Mouse (Mus musculus) brown adipose tissue, adult 24 weeks (tissue): Measurements from ENCODE around the gene Kantr. TPM values are rescaled to one million over a fixed set of nuclear protein-coding genes. Genes with fewer than 3 reads are reported as not detected.
"Not testable (repeated sequence)": the region's sequence is repeated elsewhere in the genome, so short reads cannot be mapped to it uniquely, and the experiment has no call there.

Source experiments
- H3K27ac ChIP-seq: fragments of 200-500 bp; replicated peaks from 2 replicates; pipeline ENCODE4 v1.5.1; 2012; ENCODE audit warnings: low read depth, mild to moderate bottlenecking, low read length
- H3K4me1 ChIP-seq: fragments of 200-500 bp; 2 replicates; pipeline ENCODE4 v1.6.1; 2012; ENCODE audit warnings: low read length, mixed read lengths; ENCODE audit not compliant: control insufficient read depth, insufficient read depth, insufficient read length
- H3K4me3 ChIP-seq: fragments of 200-500 bp; 2 replicates; pipeline ENCODE4 v1.5.1; 2012; ENCODE audit warnings: low read depth, mild to moderate bottlenecking, low read length, moderate library complexity; ENCODE audit not compliant: insufficient read depth
- polyA plus RNA-seq: library from polyadenylated mRNA; stranded (reverse); fragments of >200 nt; gene quantifications from 2 replicates; pipeline ENCODE4 v1.2.4, GENCODE M21; 2012; ENCODE audit not compliant: missing spikeins, insufficient read depth, insufficient read length

Kantr gene
- 2.9 and 3.3 TPM in 2 replicates for polyA plus RNA-seq

GRCm38 (mm10) chrX:152326996-152327688 lies at the start of gene Kantr:
TSS of gene Kantr (minus strand) at chrX:152327495.
- Histone ChIP-seq H3K4me3 (peak within 1 kb of the TSS; percentile 74), H3K4me1 (no peaks in the 10 kb centered on the region), H3K27ac (no peak within 1 kb of the TSS)

GRCm38 (mm10) chrX:152368397-152369273 lies 41.3 kb upstream of the Kantr start, which contains the start of gene Gpr173:
TSS of gene Gpr173 (minus strand) at chrX:152368704.
- no peak within 1 kb of the TSS for H3K27ac ChIP-seq
- no peaks in the 10 kb centered on the region for H3K4me1 ChIP-seq
- H3K4me3 ChIP-seq, result peak within 1 kb of the TSS; percentile 46

- Histone ChIP-seq H3K4me1 (no peaks in the 10 kb centered on the region), H3K4me3 (peak overlapping the region; percentile 46; the same call in 1 of the 2 replicates), H3K27ac (no peak overlapping the region)
Measured at GRCm38 (mm10) chrX:152368054-152368396, 40.7 kb upstream of the Kantr start.

- H3K27ac ChIP-seq, result no peak overlapping the region
- no peak overlapping the region for H3K4me3 ChIP-seq
Measured at GRCm38 (mm10) chrX:152366418-152366817, 39.1 kb upstream of the Kantr start.

GRCm38 (mm10) chrX:152352553-152353153 lies 25.4 kb upstream of the Kantr start:
- Histone ChIP-seq H3K4me1 (no peaks in the 10 kb centered on the region), H3K27ac (no peak overlapping the region), H3K4me3 (no peak overlapping the region)

More at GRCm38 (mm10) chrX:152366418-152366817, 39.1 kb upstream of the Kantr start:
- H3K4me1 ChIP-seq, result no peaks in the 10 kb centered on the region

GRCm38 (mm10) chrX:152347041-152347440 lies 19.7 kb upstream of the Kantr start:
- Histone ChIP-seq H3K27ac (no peak overlapping the region), H3K4me1 (peaks cover 2% of the 10 kb centered on the region; the same call in 1 of the 2 replicates), H3K4me3 (no peak overlapping the region)

- no peak overlapping the region for H3K4me3 ChIP-seq
- peaks cover 2% of the 10 kb centered on the region; the same call in 1 of the 2 replicates for H3K4me1 ChIP-seq
- no peak overlapping the region for H3K27ac ChIP-seq
Measured at GRCm38 (mm10) chrX:152346587-152346986, 19.3 kb upstream of the Kantr start.

- Histone ChIP-seq H3K4me3 (peak overlapping the region; percentile 62), H3K4me1 (peaks cover 2% of the 10 kb centered on the region; the same call in 1 of the 2 replicates), H3K27ac (peak overlapping the region; percentile 59)
Measured at GRCm38 (mm10) chrX:152342903-152343302, 15.6 kb upstream of the Kantr start.

- H3K27ac ChIP-seq, result peak within 1 kb of the TSS; percentile 59
- H3K4me3 ChIP-seq, result peak within 1 kb of the TSS; percentile 62
- H3K4me1 ChIP-seq, result peaks cover 2% of the 10 kb centered on the region; the same call in 1 of the 2 replicates
Measured at GRCm38 (mm10) chrX:152342358-152342901, 15.1 kb upstream of the Kantr start, which contains the start of gene Tspyl2. TSS of gene Tspyl2 (minus strand) at chrX:152342425.

GRCm38 (mm10) chrX:152341496-152341895 lies 14.2 kb upstream of the Kantr start:
- Histone ChIP-seq H3K4me1 (peaks cover 2% of the 10 kb centered on the region; the same call in 1 of the 2 replicates), H3K27ac (0 out of 2 replicates have a peak overlapping the region, but pooled peaks have one; percentile 26), H3K4me3 (peak overlapping the region; percentile 62)

GRCm38 (mm10) chrX:152336546-152337332 lies 9.4 kb upstream of the Kantr start:
- Histone ChIP-seq H3K4me3 (peak overlapping the region; percentile 48), H3K4me1 (no peaks in the 10 kb centered on the region), H3K27ac (peak overlapping the region; percentile 72)

GRCm38 (mm10) chrX:152336123-152336522 lies 8.8 kb upstream of the Kantr start:
- H3K27ac ChIP-seq, H3K4me1 ChIP-seq: not testable (repeated sequence)
- H3K4me3 ChIP-seq, result peak overlapping the region; percentile 48; the same call in 1 of the 2 replicates

- H3K4me1 ChIP-seq, H3K4me3 ChIP-seq, H3K27ac ChIP-seq: not testable (repeated sequence)
Measured at GRCm38 (mm10) chrX:152329400-152329799, 2.1 kb upstream of the Kantr start.

GRCm38 (mm10) chrX:152327689-152328052 lies 376 bp upstream of the Kantr start:
- no peak overlapping the region for H3K27ac ChIP-seq
- no peaks in the 10 kb centered on the region for H3K4me1 ChIP-seq
- H3K4me3 ChIP-seq, result peak overlapping the region; percentile 74
